Mouse (Mus musculus) spleen, adult 10 weeks (tissue): ENCODE measurements around the gene Gm5134. TPM values are rescaled to one million over a fixed set of nuclear protein-coding genes. Genes with fewer than 3 reads are reported as not detected.

ENCODE experiments used
- polyA plus RNA-seq: library from polyadenylated mRNA; stranded (reverse); fragments of 350-450 nt; fragmentation: Illumina TruSeq; extraction: RNeasy Lipid Tissue Mini Kit (QIAGEN cat#74804); gene quantifications from one replicate; pipeline ENCODE4 v1.2.3, GENCODE M21; 2015; ENCODE audit warnings: low replicate concordance; ENCODE audit not compliant: insufficient read depth

The Gm5134 gene
- 1.8 TPM for polyA plus RNA-seq

GRCm38 (mm10) chr10:75954381-75954811, at the start of gene Gm5134:
Gene Gm5134, plus strand, starts transcription at chr10:75954514.

GRCm38 (mm10) chr10:75921026-75921725, 33.1 kb upstream of the Gm5134 start, which contains the start of gene Smarcb1:
Gene Smarcb1, minus strand, starts transcription at chr10:75921617.

GRCm38 (mm10) chr10:75932891-75933290, 21.4 kb upstream of the Gm5134 start, which contains the start of gene Chchd10:
Gene Chchd10, plus strand, starts transcription at chr10:75933130.

GRCm38 (mm10) chr10:75935680-75936541, 18.4 kb upstream of the Gm5134 start, which contains the start of gene Mmp11:
Gene Mmp11, minus strand, starts transcription at chr10:75936496.

GRCm38 (mm10) chr10:75940520-75940919, 13.8 kb upstream of the Gm5134 start, which contains the start of gene Gm867:
Gene Gm867, minus strand, starts transcription at chr10:75940672.

GRCm38 (mm10) chr10:75942736-75943477, 11.4 kb upstream of the Gm5134 start, which contains the start of gene Vpreb3:
Gene Vpreb3, plus strand, starts transcription at chr10:75943057.

GRCm38 (mm10) chr10:76032402-76033118, 78.2 kb downstream of the Gm5134 start, which contains the start of gene Zfp280b:
Gene Zfp280b, plus strand, starts transcription at chr10:76032650.

Other genes starting within 250 kb of the Gm5134 start
- gene Cabin1, start 190.2 kb upstream of the Gm5134 start, polyA plus RNA-seq: 20.7 TPM
- 20.6 TPM for gene Ddt, start 181.1 kb upstream of the Gm5134 start, polyA plus RNA-seq
- gene Gm20441, start 173.6 kb upstream of the Gm5134 start, polyA plus RNA-seq: not detected
- gene Gstt3, start 173.1 kb upstream of the Gm5134 start, polyA plus RNA-seq: 4.1 TPM
- 12.8 TPM for gene Gstt1, start 155.9 kb upstream of the Gm5134 start, polyA plus RNA-seq
- not detected for gene Gstt4, start 132.0 kb upstream of the Gm5134 start, polyA plus RNA-seq
- 22.7 TPM for gene Gstt2, start 117.1 kb upstream of the Gm5134 start, polyA plus RNA-seq
- gene Mif, start 94.3 kb upstream of the Gm5134 start, polyA plus RNA-seq: 17.0 TPM
- 9.6 TPM for gene Derl3, start 61.1 kb upstream of the Gm5134 start, polyA plus RNA-seq
- 46.5 TPM for gene Smarcb1, start 32.9 kb upstream of the Gm5134 start, polyA plus RNA-seq
- gene Chchd10, start 21.4 kb upstream of the Gm5134 start, polyA plus RNA-seq: 16.9 TPM
- 2.9 TPM for gene Mmp11, start 18.0 kb upstream of the Gm5134 start, polyA plus RNA-seq
- gene Gm867, start 13.8 kb upstream of the Gm5134 start, polyA plus RNA-seq: 3.4 TPM
- 49.1 TPM for gene Vpreb3, start 11.5 kb upstream of the Gm5134 start, polyA plus RNA-seq
- gene Zfp280b, start 78.1 kb downstream of the Gm5134 start, polyA plus RNA-seq: 17.0 TPM
- not detected for gene Slc5a4b, start 156.4 kb downstream of the Gm5134 start, polyA plus RNA-seq
- not detected for gene Slc5a4a, start 192.9 kb downstream of the Gm5134 start, polyA plus RNA-seq